Mouse (Mus musculus): ENCODE measurements around the gene Eln. TPM values are rescaled to one million over a fixed set of nuclear protein-coding genes. Genes with fewer than 3 reads are reported as not detected.

Eln gene
- polyA plus RNA-seq, 1 experiment from 2014 or later: 0.88 TPM

GRCm38 (mm10) chr5:134763326-134763725 lies 16.2 kb upstream of the Eln start:
- DNase-seq (ENCODE audit: low spot score): no peak
- 89% methylated on average over 9 of the region's 9 CpGs for WGBS
- Histone ChIP-seq H3K4me3 (no peak overlapping the region), H3K9me3 (replicated peaks) (no peaks in the 10 kb centered on the region), H3K27me3 (ENCODE audit: low read depth, poor library complexity, severe bottlenecking) (no peaks in the 10 kb centered on the region), H3K27ac (replicated peaks) (no peak overlapping the region), H3K4me1 (no peaks in the 10 kb centered on the region), H3K36me3 (no peaks in the 10 kb centered on the region)

- H3K9me3 ChIP-seq (replicated peaks): no peaks in the 10 kb centered on the region
- DNase-seq (ENCODE audit: low spot score): no peak
- H3K4me1 ChIP-seq: 0 out of 2 replicates have a peak, but pooled peaks cover 1% of the 10 kb centered on the region
- H3K27me3 ChIP-seq (ENCODE audit: low read depth, poor library complexity, severe bottlenecking): 0 out of 2 replicates have a peak, but pooled peaks cover under 1% of the 10 kb centered on the region
- no peak overlapping the region for H3K27ac ChIP-seq (replicated peaks)
- no peak overlapping the region for H3K4me3 ChIP-seq
- no peaks in the 10 kb centered on the region for H3K36me3 ChIP-seq
- 75% methylated on average over 18 of the region's 18 CpGs for WGBS
Observed at GRCm38 (mm10) chr5:134761409-134762124, 14.4 kb upstream of the Eln start.

GRCm38 (mm10) chr5:134756031-134756430 lies 8.9 kb upstream of the Eln start:
- Histone ChIP-seq H3K9me3 (replicated peaks) (no peaks in the 10 kb centered on the region), H3K27me3 (ENCODE audit: low read depth, poor library complexity, severe bottlenecking) (peaks cover 12% of the 10 kb centered on the region; the same call in 1 of the 2 replicates), H3K27ac (replicated peaks) (no peak overlapping the region), H3K4me3 (no peak overlapping the region), H3K36me3 (no peaks in the 10 kb centered on the region), H3K4me1 (peaks cover 8% of the 10 kb centered on the region; the same call in 1 of the 2 replicates)
- WGBS: 37% methylated on average over 13 of the region's 13 CpGs
- DNase-seq (ENCODE audit: low spot score): no peak

GRCm38 (mm10) chr5:134754096-134754495 lies 7.0 kb upstream of the Eln start:
- peaks cover 8% of the 10 kb centered on the region; the same call in 1 of the 2 replicates for H3K4me1 ChIP-seq
- DNase-seq (ENCODE audit: low spot score): no peak
- H3K27me3 ChIP-seq (ENCODE audit: low read depth, poor library complexity, severe bottlenecking): peaks cover 12% of the 10 kb centered on the region; the same call in 1 of the 2 replicates
- H3K27ac ChIP-seq (replicated peaks): no peak overlapping the region
- H3K9me3 ChIP-seq (replicated peaks): no peaks in the 10 kb centered on the region
- H3K4me3 ChIP-seq: no peak overlapping the region
- WGBS: 64% methylated on average over 10 of the region's 10 CpGs
- no peaks in the 10 kb centered on the region for H3K36me3 ChIP-seq

GRCm38 (mm10) chr5:134750469-134750868 lies 3.3 kb upstream of the Eln start:
- H3K27me3 ChIP-seq (ENCODE audit: low read depth, poor library complexity, severe bottlenecking): peaks cover 22% of the 10 kb centered on the region
- no peak overlapping the region for H3K27ac ChIP-seq (replicated peaks)
- no peak for DNase-seq (ENCODE audit: low spot score)
- H3K4me3 ChIP-seq: no peak overlapping the region
- H3K9me3 ChIP-seq (replicated peaks): no peaks in the 10 kb centered on the region
- peaks cover 16% of the 10 kb centered on the region for H3K4me1 ChIP-seq
- WGBS: 93% methylated on average over 7 of the region's 7 CpGs
- no peaks in the 10 kb centered on the region for H3K36me3 ChIP-seq

- peak overlapping the region; percentile 57; the same call in 1 of the 2 replicates for H3K4me3 ChIP-seq
- 56% methylated on average over 6 of the region's 6 CpGs for WGBS
Observed at GRCm38 (mm10) chr5:134747947-134748618, 960 bp upstream of the Eln start.

GRCm38 (mm10) chr5:134747512-134747893 lies 380 bp upstream of the Eln start:
- Histone ChIP-seq H3K36me3 (no peaks in the 10 kb centered on the region), H3K4me1 (peaks cover 25% of the 10 kb centered on the region), H3K27ac (replicated peaks) (peak overlapping the region; percentile 73), H3K9me3 (replicated peaks) (no peaks in the 10 kb centered on the region), H3K27me3 (ENCODE audit: low read depth, poor library complexity, severe bottlenecking) (peaks cover 42% of the 10 kb centered on the region), H3K4me3 (peak overlapping the region; percentile 57)
- peak; percentile 45 for DNase-seq (ENCODE audit: low spot score)
- WGBS: 8% methylated on average over 7 of the region's 11 CpGs

More at GRCm38 (mm10) chr5:134747947-134748618, 960 bp upstream of the Eln start:
- Histone ChIP-seq H3K36me3 (no peaks in the 10 kb centered on the region), H3K4me1 (peaks cover 22% of the 10 kb centered on the region), H3K27ac (replicated peaks) (no peak overlapping the region; the same call in 1 of the 2 replicates), H3K27me3 (ENCODE audit: low read depth, poor library complexity, severe bottlenecking) (peaks cover 37% of the 10 kb centered on the region), H3K9me3 (replicated peaks) (no peaks in the 10 kb centered on the region)
- peak; percentile 67 for DNase-seq (ENCODE audit: low spot score)

- no peak for DNase-seq (ENCODE audit: low spot score)
- Histone ChIP-seq H3K4me3 (no peak overlapping the region), H3K27me3 (ENCODE audit: low read depth, poor library complexity, severe bottlenecking) (peaks cover 51% of the 10 kb centered on the region), H3K36me3 (no peaks in the 10 kb centered on the region), H3K4me1 (peaks cover 31% of the 10 kb centered on the region), H3K9me3 (replicated peaks) (no peaks in the 10 kb centered on the region), H3K27ac (replicated peaks) (no peak overlapping the region)
- 85% methylated on average over 10 of the region's 10 CpGs for WGBS
Observed at GRCm38 (mm10) chr5:134746201-134746600, 922 bp downstream of the Eln start.

- no peaks in the 10 kb centered on the region for H3K36me3 ChIP-seq
- DNase-seq (ENCODE audit: low spot score): no peak
- no peaks in the 10 kb centered on the region for H3K9me3 ChIP-seq (replicated peaks)
- H3K27ac ChIP-seq (replicated peaks): no peak overlapping the region
- peaks cover 35% of the 10 kb centered on the region for H3K4me1 ChIP-seq
- peaks cover 51% of the 10 kb centered on the region for H3K27me3 ChIP-seq (ENCODE audit: low read depth, poor library complexity, severe bottlenecking)
- 87% methylated on average over 3 of the region's 3 CpGs for WGBS
- H3K4me3 ChIP-seq: no peak overlapping the region
Observed at GRCm38 (mm10) chr5:134745801-134746200, 1.3 kb downstream of the Eln start.

- Histone ChIP-seq H3K27ac (replicated peaks) (no peak overlapping the region), H3K27me3 (ENCODE audit: low read depth, poor library complexity, severe bottlenecking) (peaks cover 51% of the 10 kb centered on the region), H3K4me3 (no peak overlapping the region), H3K9me3 (replicated peaks) (no peaks in the 10 kb centered on the region), H3K4me1 (peaks cover 43% of the 10 kb centered on the region), H3K36me3 (no peaks in the 10 kb centered on the region)
- no peak for DNase-seq (ENCODE audit: low spot score)
- 90% methylated on average over 3 of the region's 3 CpGs for whole genome bisulfite sequencing
Observed at GRCm38 (mm10) chr5:134745000-134745399, 2.1 kb downstream of the Eln start.

- DNase-seq (ENCODE audit: low spot score): no peak
- Histone ChIP-seq H3K27ac (replicated peaks) (no peak overlapping the region), H3K4me3 (no peak overlapping the region), H3K9me3 (replicated peaks) (no peaks in the 10 kb centered on the region), H3K27me3 (ENCODE audit: low read depth, poor library complexity, severe bottlenecking) (peaks cover 51% of the 10 kb centered on the region), H3K4me1 (peaks cover 47% of the 10 kb centered on the region), H3K36me3 (no peaks in the 10 kb centered on the region)
- 54% methylated on average over 12 of the region's 12 CpGs for WGBS
Observed at GRCm38 (mm10) chr5:134743991-134744390, 3.1 kb downstream of the Eln start.

GRCm38 (mm10) chr5:134742221-134742795 lies 4.8 kb downstream of the Eln start:
- WGBS: 11% methylated on average over 19 of the region's 19 CpGs
- H3K27ac ChIP-seq (replicated peaks): peak overlapping the region; percentile 55; the same call in 1 of the 2 replicates
- no peaks in the 10 kb centered on the region for H3K36me3 ChIP-seq
- H3K9me3 ChIP-seq (replicated peaks): no peaks in the 10 kb centered on the region
- peak overlapping the region; percentile 26 for H3K4me3 ChIP-seq
- DNase-seq (ENCODE audit: low spot score): peak; percentile 29
- peaks cover 39% of the 10 kb centered on the region for H3K4me1 ChIP-seq
- peaks cover 46% of the 10 kb centered on the region for H3K27me3 ChIP-seq (ENCODE audit: low read depth, poor library complexity, severe bottlenecking)

Data from midbrain, embryonic 10.5 days (tissue).